Mouse (Mus musculus) lung, postnatal 10 days (tissue): ENCODE data around the gene Rnf208.
A peak's percentile ranks its signal among the peaks of the same experiment; 100 is the strongest.

Experiments used
- DNase-seq: peaks from one replicate; pipeline ENCODE4 v3.0.0; 2021

Gene Rnf208

GRCm38 (mm10) chr2:25278928-25279882 lies 37.1 kb downstream of the Rnf208 start:
- DNase-seq = peak; percentile 91

GRCm38 (mm10) chr2:25285551-25285950 lies 43.5 kb downstream of the Rnf208 start:
- no peak for DNase-seq

- DNase-seq = no peak
These were observed 44.3 kb downstream of the Rnf208 start for GRCm38 (mm10) chr2:25286314-25286713.

DNA sequence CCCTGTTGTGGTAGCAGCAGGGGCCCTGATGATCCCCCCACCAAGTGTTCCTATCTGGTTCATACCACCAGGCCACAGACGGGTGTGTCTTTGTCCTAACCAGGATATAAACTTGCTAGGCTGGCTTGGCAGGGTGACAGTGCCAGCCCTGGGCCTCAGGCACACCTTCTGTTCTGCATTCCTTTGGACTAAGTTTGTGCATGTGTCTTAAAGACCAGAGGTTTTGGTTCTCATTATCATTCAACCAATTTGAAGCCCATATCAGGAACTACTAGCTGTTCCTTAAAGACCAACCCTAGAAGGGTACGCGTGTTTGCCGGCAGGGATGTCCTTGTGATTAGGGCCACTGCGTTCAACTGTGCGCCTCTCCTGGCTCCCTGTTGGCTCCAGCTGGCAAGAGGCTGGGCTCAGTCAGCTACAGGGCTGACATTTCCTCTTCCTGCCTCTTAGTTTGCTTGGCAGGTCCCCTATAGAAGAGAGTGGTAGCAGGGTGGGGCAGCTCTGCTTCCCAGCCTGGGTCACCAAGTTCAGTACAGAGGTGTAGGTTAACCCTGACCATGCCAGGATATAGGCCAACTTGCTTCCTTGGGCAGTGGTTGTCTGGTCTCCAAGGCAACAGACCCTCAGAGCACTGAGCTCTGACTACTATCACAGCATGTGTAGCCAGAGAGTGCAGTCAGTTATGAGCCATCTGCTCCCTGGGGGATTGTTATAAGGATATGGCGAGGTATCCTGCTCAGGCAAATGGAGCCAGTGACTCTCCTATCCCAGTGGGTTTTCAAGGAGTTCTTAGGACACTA lies 45.0 kb downstream of the Rnf208 start:
- DNase-seq = peak; percentile 62

GRCm38 (mm10) chr2:25287927-25288649 lies 46.0 kb downstream of the Rnf208 start, which contains the start of gene Tmem210:
Tmem210 (plus strand) TSS chr2:25288145.
- no peak for DNase-seq

GRCm38 (mm10) chr2:25288734-25289345 lies 46.8 kb downstream of the Rnf208 start:
- no peak for DNase-seq

- peak; percentile 53 for DNase-seq
These were observed 47.6 kb downstream of the Rnf208 start, which contains the start of gene Lrrc26 for GRCm38 (mm10) chr2:25289651-25290050. Lrrc26 (plus strand) TSS chr2:25289915.

DNA sequence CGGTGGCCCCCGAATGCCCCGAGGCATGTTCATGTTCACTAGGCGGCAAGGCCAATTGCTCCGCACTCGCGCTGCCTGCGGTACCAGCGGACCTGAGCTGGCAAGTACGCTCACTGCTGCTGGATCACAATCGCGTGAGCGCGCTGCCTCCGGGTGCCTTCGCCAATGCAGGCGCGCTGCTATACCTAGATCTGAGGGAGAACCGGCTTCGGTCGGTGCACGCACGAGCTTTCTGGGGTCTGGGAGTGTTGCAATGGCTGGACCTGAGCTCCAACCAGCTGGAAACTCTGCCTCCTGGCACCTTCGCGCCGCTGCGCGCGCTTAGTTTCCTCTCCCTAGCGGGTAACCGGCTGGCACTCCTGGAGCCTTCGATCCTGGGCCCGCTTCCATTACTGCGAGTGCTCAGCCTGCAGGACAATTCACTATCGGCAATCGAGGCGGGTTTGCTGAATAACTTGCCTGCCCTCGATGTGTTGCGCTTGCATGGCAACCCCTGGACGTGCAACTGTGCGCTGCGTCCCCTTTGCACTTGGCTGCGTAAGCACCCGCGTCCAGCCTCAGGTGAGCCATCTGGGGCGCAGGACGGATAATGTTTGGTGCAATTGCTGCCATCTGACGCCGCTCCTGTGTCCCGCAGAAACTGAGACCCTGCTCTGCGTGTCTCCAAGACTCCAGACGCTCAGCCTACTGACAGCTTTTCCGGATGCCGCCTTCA lies 48.2 kb downstream of the Rnf208 start:
- no peak for DNase-seq

- no peak for DNase-seq
These were observed 48.7 kb downstream of the Rnf208 start for GRCm38 (mm10) chr2:25290816-25291130.

GRCm38 (mm10) chr2:25291184-25292053 lies 49.4 kb downstream of the Rnf208 start:
- no peak for DNase-seq

DNA sequence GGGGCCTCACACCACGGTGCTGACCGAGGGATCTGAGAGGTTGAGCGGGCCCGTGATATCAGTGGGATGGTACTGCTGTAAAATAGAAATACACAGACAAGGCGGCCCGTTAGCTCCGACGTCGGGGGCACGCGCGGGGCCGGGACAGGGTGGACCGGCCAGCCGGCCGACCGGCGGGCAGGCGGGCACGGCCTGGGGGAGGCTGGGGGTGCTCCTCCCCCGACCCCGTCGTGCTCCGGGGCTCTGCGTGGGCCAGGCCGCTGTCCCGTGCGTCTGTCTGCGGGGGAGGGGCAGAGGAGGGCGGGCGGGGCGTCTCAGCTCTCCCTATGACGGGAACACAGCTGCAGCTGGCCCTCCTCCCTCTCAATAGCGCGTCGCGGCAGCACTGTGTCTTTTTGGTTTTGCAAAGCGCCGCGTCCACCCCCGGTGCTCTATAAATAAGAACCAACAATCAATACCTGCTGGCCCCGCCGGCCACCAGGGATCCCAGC lies 50.0 kb downstream of the Rnf208 start:
- no peak for DNase-seq

- DNase-seq = peak; percentile 88
These were observed 50.8 kb downstream of the Rnf208 start for GRCm38 (mm10) chr2:25292856-25293255.

- DNase-seq = no peak
These were observed 51.7 kb downstream of the Rnf208 start for GRCm38 (mm10) chr2:25293706-25294105.
